ENCODE assay signal across 9 mouse cellular contexts in genomic region chr16:66190801-66191200, GRCm38 (mm10).
A peak's percentile ranks its signal among the peaks of the same experiment; 100 is the strongest.
DNase-seq lines count a peak whose midpoint lies in the region; ATAC-seq and TF ChIP-seq lines count a peak whose summit lies in the region.
"Had no signal": no experiment of that assay in that cellular context is flagged by ENCODE, and none has a peak within 500 bp of the region (broad histone marks: within the 10 kb centered on the region; RNA-seq: fewer than 3 reads in every experiment).

No protein-coding gene starts in this region.

- no peaks in the 10 kb centered on the region for H3K27me3 ChIP-seq in stomach, postnatal 0 days (ENCODE audit: control insufficient read depth, insufficient read depth, low read length)
- H3K27me3 ChIP-seq: embryonic facial prominence, embryonic 15.5 days; limb, embryonic 12.5 days had no signal

- no peak overlapping the region for H3K4me3 ChIP-seq in stomach, postnatal 0 days (ENCODE audit: low read depth, low read length)
- H3K4me3 ChIP-seq: embryonic facial prominence, embryonic 15.5 days; limb, embryonic 12.5 days had no signal

- peak; percentile 80 for TF ChIP-seq CTCF in stomach, postnatal 0 days (IDR thresholded peaks at IDR 0.05; ENCODE audit: low read depth)

- no peak overlapping the region for H3K9ac ChIP-seq in stomach, postnatal 0 days (ENCODE audit: low read length)
- H3K9ac ChIP-seq: embryonic facial prominence, embryonic 15.5 days; limb, embryonic 12.5 days had no signal

- 21% methylated on average over 2 of the region's 2 CpGs for WGBS in stomach, postnatal 0 days

- H3K4me1 ChIP-seq in stomach, postnatal 0 days (replicated peaks; ENCODE audit: control insufficient read depth, insufficient read depth) = no peaks in the 10 kb centered on the region
- H3K4me1 ChIP-seq: embryonic facial prominence, embryonic 15.5 days; limb, embryonic 12.5 days had no signal

- no peak overlapping the region for H3K27ac ChIP-seq in stomach, postnatal 0 days (replicated peaks)
- H3K27ac ChIP-seq: embryonic facial prominence, embryonic 15.5 days; limb, embryonic 12.5 days had no signal

- H3K4me2 ChIP-seq in stomach, postnatal 0 days (replicated peaks; ENCODE audit: low read depth) = no peak overlapping the region
- H3K4me2 ChIP-seq: embryonic facial prominence, embryonic 15.5 days; limb, embryonic 12.5 days had no signal

- peak; percentile 26 for DNase-seq in kidney, postnatal 10 days
- DNase-seq in kidney, adult 11 months = no peak
- DNase-seq in NIH3T3 (ENCODE audit: low read depth) = peak; percentile 57
- peak; percentile 38 for DNase-seq in forelimb bud, embryonic 11.5 days (ENCODE audit: low read depth, low spot score)
- DNase-seq in stomach, postnatal 0 days (ENCODE audit: low spot score) = no peak
- no peak for DNase-seq in c-Kit-positive CD71-positive TER-119-positive erythroid progenitor cells, embryonic 14.5 days (ENCODE audit: low spot score)

- no peaks in the 10 kb centered on the region for H3K9me3 ChIP-seq in stomach, postnatal 0 days (ENCODE audit: control insufficient read depth, low read length)
- H3K9me3 ChIP-seq: embryonic facial prominence, embryonic 15.5 days; limb, embryonic 12.5 days had no signal

- peak; percentile 51 for ATAC-seq in CD4-positive, CD25-positive, alpha-beta regulatory T cell, adult 4 months
- ATAC-seq in stomach, postnatal 0 days (ENCODE audit: low FRiP score, low TSS enrichment) = no peak

- no peak for TF ChIP-seq EP300 in stomach, postnatal 0 days (optimal IDR thresholded peaks at IDR 0.05)

- no peaks in the 10 kb centered on the region for H3K36me3 ChIP-seq in stomach, postnatal 0 days (ENCODE audit: control insufficient read depth, insufficient read depth, low read length)
- H3K36me3 ChIP-seq: embryonic facial prominence, embryonic 15.5 days; limb, embryonic 12.5 days had no signal

Comparison
In these comparisons a context has a peak if more than half of its experiments do, and no peak if none do; other contexts are left out.
1. DNase-seq: peak in kidney, postnatal 10 days (single experiment), NIH3T3 (single experiment) and forelimb bud, embryonic 11.5 days (single experiment); none in kidney, adult 11 months (single experiment), stomach, postnatal 0 days (single experiment) and c-Kit-positive CD71-positive TER-119-positive erythroid progenitor cells, embryonic 14.5 days (single experiment).